Mouse (Mus musculus) ES-Bruce4 (cell line): ENCODE data around the gene Ctnna3.

Experiments
- CTCF ChIP-seq: IDR thresholded peaks from one replicate; pipeline ENCODE4 v1.8.1; 2011; ENCODE audit warnings: low read depth, low read length
- EP300 ChIP-seq: IDR thresholded peaks from 2 replicates; pipeline ENCODE4 v1.6.1; 2011; ENCODE audit warnings: low read depth, low read length; ENCODE audit not compliant: insufficient read depth

DNA sequence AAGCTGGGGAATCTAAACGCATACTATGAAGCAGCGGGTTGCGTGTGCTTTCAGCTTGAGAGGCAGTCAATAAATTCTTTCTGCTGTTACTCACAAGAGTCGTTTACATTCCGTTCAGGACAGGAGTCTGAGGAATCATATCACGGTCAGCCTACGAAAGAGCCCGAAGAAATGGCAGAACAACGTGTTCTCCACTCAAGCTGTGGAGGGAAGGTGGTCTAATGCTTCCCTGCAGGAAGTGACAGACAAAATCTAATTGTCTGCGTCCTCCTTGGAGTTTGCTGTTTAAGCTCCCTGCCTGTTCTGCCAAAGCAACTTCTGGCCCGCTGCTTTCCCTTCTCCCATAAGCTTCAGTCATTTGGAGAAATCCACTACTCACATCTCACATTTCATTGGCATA is 548.2 kb downstream of the Ctnna3 start:
- TF ChIP-seq CTCF, result no peak
- no peak for TF ChIP-seq EP300
